Mouse (Mus musculus): ENCODE data around the gene P4ha2.

GRCm38 (mm10) chr11:54065106-54065914, 34.6 kb upstream of the P4ha2 start:
- no peak for TF ChIP-seq CTCF (conservative IDR thresholded peaks at IDR 0.05; ENCODE audit: insufficient read depth, insufficient read length, low read depth, low read length)
- TF ChIP-seq POLR2A (IDR thresholded peaks at IDR 0.05; ENCODE audit: low read depth, low read length): no peak
